Mouse (Mus musculus): ENCODE data around the gene Btbd9. TPM values are rescaled to one million over a fixed set of nuclear protein-coding genes. Genes with fewer than 3 reads are reported as not detected.

The Btbd9 gene
- polyA plus RNA-seq, 2 experiments, result 18.3 to 46.9 TPM

DNA sequence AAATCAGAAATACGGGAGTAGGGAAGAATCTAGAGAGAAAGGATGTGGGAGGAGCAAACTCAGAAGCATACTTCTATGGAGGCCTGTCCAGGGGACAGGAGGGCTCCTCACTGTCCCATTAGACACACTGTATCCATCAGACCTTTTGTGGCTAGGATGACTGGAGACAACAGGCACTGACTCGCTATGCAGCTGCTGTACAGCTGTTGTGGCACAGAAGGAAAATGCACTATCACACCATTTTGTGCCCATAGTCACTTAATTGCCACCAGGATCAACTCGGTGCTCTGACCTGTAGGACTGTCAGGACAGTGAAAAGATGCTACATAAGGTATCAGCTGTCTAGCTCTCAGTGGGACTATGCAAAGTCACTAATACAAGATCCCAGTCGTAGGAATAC, 266.7 kb downstream of the Btbd9 start:
- no peak overlapping the region for H3K4me2 ChIP-seq (replicated peaks; ENCODE audit: low read depth, low read length, severe bottlenecking)
- ATAC-seq (ENCODE audit: low FRiP score, low read depth) (no peak), DNase-seq (ENCODE audit: low spot score) (no peak)
- H3K9me3 ChIP-seq (ENCODE audit: control insufficient read depth, low read length), result no peaks in the 10 kb centered on the region
- no peak overlapping the region for H3K9ac ChIP-seq (ENCODE audit: low read depth, low read length, severe bottlenecking)
- H3K27ac ChIP-seq (replicated peaks; ENCODE audit: low read depth, low read length), result no peak overlapping the region
- WGBS, result 67% methylated on average over 4 of the region's 4 CpGs
- H3K27me3 ChIP-seq (ENCODE audit: control insufficient read depth, insufficient read depth, low read length), result no peaks in the 10 kb centered on the region
- no peaks in the 10 kb centered on the region for H3K4me1 ChIP-seq (ENCODE audit: control insufficient read depth, insufficient read depth, low read length)
- no peaks in the 10 kb centered on the region for H3K36me3 ChIP-seq (ENCODE audit: control insufficient read depth, insufficient read depth, low read length)
- TF ChIP-seq POLR2A (IDR thresholded peaks at IDR 0.05; ENCODE audit: borderline replicate concordance, extremely low read depth, insufficient read depth, insufficient read length), result no peak
- no peak overlapping the region for H3K4me3 ChIP-seq (replicated peaks; ENCODE audit: low read length)

DNA sequence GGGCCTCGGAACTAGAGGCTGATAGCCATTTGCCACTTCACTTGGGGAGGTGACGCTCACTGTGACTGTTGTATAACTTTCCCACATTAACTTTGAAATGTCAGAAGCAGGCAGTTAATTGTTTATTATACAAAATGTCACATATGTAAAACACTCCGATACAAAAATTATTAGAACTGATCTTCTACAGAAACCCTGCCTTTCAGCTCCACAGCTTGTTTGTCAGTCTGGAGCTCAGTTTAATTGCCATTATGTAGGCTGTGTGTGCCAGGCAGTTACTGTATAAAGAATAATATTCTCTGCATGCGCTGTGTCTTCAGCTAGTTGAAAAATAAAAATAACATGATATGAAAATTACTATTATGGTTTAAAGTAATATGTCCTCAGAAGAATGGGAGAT, 267.4 kb downstream of the Btbd9 start:
- WGBS, result 80% methylated on average over 4 of the region's 4 CpGs
- H3K4me1 ChIP-seq (ENCODE audit: control insufficient read depth, insufficient read depth, low read length), result no peaks in the 10 kb centered on the region

DNA sequence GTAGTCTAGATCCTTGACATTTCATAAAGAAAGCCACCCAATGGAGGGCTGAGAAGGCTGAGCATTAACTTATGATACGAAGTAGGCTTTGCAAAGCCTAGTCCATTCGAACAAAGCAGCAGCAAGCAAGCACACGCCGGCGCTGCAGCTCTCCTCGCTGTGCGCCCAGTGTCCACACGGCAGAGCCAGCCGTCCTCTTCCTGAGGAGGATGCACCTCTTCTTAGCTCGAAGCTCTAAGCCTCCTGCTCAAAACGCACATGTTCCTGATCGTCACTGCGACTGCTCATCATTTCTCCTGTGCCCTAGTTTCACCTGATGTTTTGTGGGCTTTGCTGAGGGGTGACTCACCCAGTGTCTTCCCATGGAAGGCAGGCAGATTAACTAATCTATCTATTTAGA, 268.0 kb downstream of the Btbd9 start:
- no peak for TF ChIP-seq POLR2A (IDR thresholded peaks at IDR 0.05; ENCODE audit: borderline replicate concordance, extremely low read depth, insufficient read depth, insufficient read length)
- 88% methylated on average over 13 of the region's 13 CpGs for WGBS
- ATAC-seq (ENCODE audit: low FRiP score, low read depth), result no peak

More for the DNA sequence above, 267.4 kb downstream of the Btbd9 start:
- DNase-seq (ENCODE audit: low spot score) (no peak), ATAC-seq (ENCODE audit: low FRiP score, low read depth) (no peak)
- H3K9ac ChIP-seq (ENCODE audit: low read depth, low read length, severe bottlenecking), result no peak overlapping the region
- H3K27ac ChIP-seq (replicated peaks; ENCODE audit: low read depth, low read length), result no peak overlapping the region
- no peak for TF ChIP-seq POLR2A (IDR thresholded peaks at IDR 0.05; ENCODE audit: borderline replicate concordance, extremely low read depth, insufficient read depth, insufficient read length)
- H3K4me2 ChIP-seq (replicated peaks; ENCODE audit: low read depth, low read length, severe bottlenecking), result no peak overlapping the region
- H3K27me3 ChIP-seq (ENCODE audit: control insufficient read depth, insufficient read depth, low read length), result no peaks in the 10 kb centered on the region
- H3K36me3 ChIP-seq (ENCODE audit: control insufficient read depth, insufficient read depth, low read length), result no peaks in the 10 kb centered on the region
- no peaks in the 10 kb centered on the region for H3K9me3 ChIP-seq (ENCODE audit: control insufficient read depth, low read length)
- no peak overlapping the region for H3K4me3 ChIP-seq (replicated peaks; ENCODE audit: low read length)

DNA sequence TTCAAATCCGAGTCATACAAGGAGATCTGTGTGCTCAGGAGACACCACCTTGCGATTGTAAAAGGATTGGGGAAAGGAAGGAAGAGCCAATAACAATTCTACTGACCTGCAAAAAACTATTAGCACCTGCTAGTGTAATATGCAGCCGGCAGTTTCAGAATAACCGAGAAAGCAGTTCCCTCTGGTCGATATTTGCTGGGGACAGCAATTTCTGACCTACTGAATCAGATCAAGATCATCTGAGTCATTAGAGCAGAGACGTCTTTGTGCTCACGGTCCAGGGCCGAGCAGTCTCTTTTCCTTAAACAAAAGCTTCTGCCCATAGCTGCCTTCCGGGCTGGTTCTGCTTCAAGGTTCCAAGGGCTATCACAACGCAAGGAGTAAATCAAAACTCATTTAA, 269.1 kb downstream of the Btbd9 start:
- no peaks in the 10 kb centered on the region for H3K36me3 ChIP-seq (ENCODE audit: control insufficient read depth, insufficient read depth, low read length)
- TF ChIP-seq POLR2A (IDR thresholded peaks at IDR 0.05; ENCODE audit: borderline replicate concordance, extremely low read depth, insufficient read depth, insufficient read length), result no peak

More for the DNA sequence above, 268.0 kb downstream of the Btbd9 start:
- H3K36me3 ChIP-seq (ENCODE audit: control insufficient read depth, insufficient read depth, low read length), result no peaks in the 10 kb centered on the region
- H3K4me3 ChIP-seq (replicated peaks; ENCODE audit: low read length), result no peak overlapping the region
- H3K27ac ChIP-seq (replicated peaks; ENCODE audit: low read depth, low read length), result no peak overlapping the region
- no peaks in the 10 kb centered on the region for H3K9me3 ChIP-seq (ENCODE audit: control insufficient read depth, low read length)
- H3K4me2 ChIP-seq (replicated peaks; ENCODE audit: low read depth, low read length, severe bottlenecking), result no peak overlapping the region
- no peak for DNase-seq (ENCODE audit: low spot score)
- H3K27me3 ChIP-seq (ENCODE audit: control insufficient read depth, insufficient read depth, low read length), result no peaks in the 10 kb centered on the region
- no peak overlapping the region for H3K9ac ChIP-seq (ENCODE audit: low read depth, low read length, severe bottlenecking)
- no peaks in the 10 kb centered on the region for H3K4me1 ChIP-seq (ENCODE audit: control insufficient read depth, insufficient read depth, low read length)

DNA sequence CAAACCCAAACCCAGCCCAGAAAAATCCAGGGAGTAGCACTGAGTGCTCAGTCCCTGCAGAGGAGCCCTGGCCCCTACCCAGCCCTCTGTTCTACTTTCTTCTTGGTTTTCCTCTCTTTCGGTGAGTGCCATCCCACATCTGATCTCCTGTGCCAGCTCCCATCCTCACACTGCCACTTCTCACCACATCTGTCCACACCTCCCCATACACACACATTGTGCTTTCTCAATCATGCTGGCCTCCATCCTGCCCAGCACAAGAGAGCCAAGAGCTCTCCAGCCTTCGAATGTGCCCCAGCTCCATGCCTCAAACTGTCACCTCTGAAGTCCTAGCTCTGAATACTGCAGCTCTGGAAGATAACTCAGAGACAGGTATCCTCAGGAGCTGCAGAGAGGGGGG, 271.5 kb downstream of the Btbd9 start:
- Histone ChIP-seq H3K4me3 (replicated peaks; ENCODE audit: low read length) (no peak overlapping the region), H3K27ac (replicated peaks; ENCODE audit: low read depth, low read length) (no peak overlapping the region), H3K4me1 (ENCODE audit: control insufficient read depth, insufficient read depth, low read length) (no peaks in the 10 kb centered on the region), H3K36me3 (ENCODE audit: control insufficient read depth, insufficient read depth, low read length) (no peaks in the 10 kb centered on the region), H3K4me2 (replicated peaks; ENCODE audit: low read depth, low read length, severe bottlenecking) (no peak overlapping the region), H3K9me3 (ENCODE audit: control insufficient read depth, low read length) (no peaks in the 10 kb centered on the region), H3K9ac (ENCODE audit: low read depth, low read length, severe bottlenecking) (no peak overlapping the region), H3K27me3 (ENCODE audit: control insufficient read depth, insufficient read depth, low read length) (no peaks in the 10 kb centered on the region)
- DNase-seq (ENCODE audit: low spot score) (no peak), ATAC-seq (ENCODE audit: low FRiP score, low read depth) (no peak)
- no peak for TF ChIP-seq POLR2A (IDR thresholded peaks at IDR 0.05; ENCODE audit: borderline replicate concordance, extremely low read depth, insufficient read depth, insufficient read length)
- WGBS, result 79% methylated on average over 2 of the region's 2 CpGs

More for the DNA sequence above, 269.1 kb downstream of the Btbd9 start:
- no peak overlapping the region for H3K9ac ChIP-seq (ENCODE audit: low read depth, low read length, severe bottlenecking)
- DNase-seq (ENCODE audit: low spot score) (no peak), ATAC-seq (ENCODE audit: low FRiP score, low read depth) (no peak)
- H3K4me3 ChIP-seq (replicated peaks; ENCODE audit: low read length), result no peak overlapping the region
- 69% methylated on average over 10 of the region's 10 CpGs for WGBS
- H3K27ac ChIP-seq (replicated peaks; ENCODE audit: low read depth, low read length), result no peak overlapping the region
- H3K4me2 ChIP-seq (replicated peaks; ENCODE audit: low read depth, low read length, severe bottlenecking), result no peak overlapping the region
- H3K27me3 ChIP-seq (ENCODE audit: control insufficient read depth, insufficient read depth, low read length), result no peaks in the 10 kb centered on the region
- no peaks in the 10 kb centered on the region for H3K9me3 ChIP-seq (ENCODE audit: control insufficient read depth, low read length)
- no peaks in the 10 kb centered on the region for H3K4me1 ChIP-seq (ENCODE audit: control insufficient read depth, insufficient read depth, low read length)

DNA sequence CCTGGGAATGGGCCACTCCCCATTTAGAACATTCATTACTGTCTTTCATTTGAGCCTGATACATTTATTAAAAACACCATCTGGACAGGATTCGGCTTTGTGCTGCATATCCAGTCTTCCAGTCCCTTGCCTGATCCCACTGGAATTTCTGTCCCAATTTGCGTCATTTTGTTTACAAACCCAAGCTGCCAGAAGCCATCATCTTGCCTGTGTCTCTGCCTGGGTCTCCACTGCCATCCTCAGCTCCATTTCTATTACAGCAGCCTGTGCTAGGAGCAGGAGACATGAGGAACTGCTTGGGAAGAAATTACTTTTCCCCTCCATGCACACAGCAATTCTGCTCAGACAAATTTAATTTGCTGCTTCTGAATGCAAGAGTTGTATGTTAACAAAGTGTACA, 274.9 kb downstream of the Btbd9 start:
- Histone ChIP-seq H3K9ac (ENCODE audit: low read depth, low read length, severe bottlenecking) (no peak overlapping the region), H3K4me2 (replicated peaks; ENCODE audit: low read depth, low read length, severe bottlenecking) (no peak overlapping the region), H3K4me3 (replicated peaks; ENCODE audit: low read length) (no peak overlapping the region), H3K36me3 (ENCODE audit: control insufficient read depth, insufficient read depth, low read length) (peaks cover 7% of the 10 kb centered on the region; the same call in 1 of the 2 replicates), H3K27ac (replicated peaks; ENCODE audit: low read depth, low read length) (no peak overlapping the region), H3K27me3 (ENCODE audit: control insufficient read depth, insufficient read depth, low read length) (no peaks in the 10 kb centered on the region), H3K4me1 (ENCODE audit: control insufficient read depth, insufficient read depth, low read length) (no peaks in the 10 kb centered on the region), H3K9me3 (ENCODE audit: control insufficient read depth, low read length) (no peaks in the 10 kb centered on the region)
- DNase-seq (ENCODE audit: low spot score) (no peak), ATAC-seq (ENCODE audit: low FRiP score, low read depth) (no peak)
- no peak for TF ChIP-seq POLR2A (IDR thresholded peaks at IDR 0.05; ENCODE audit: borderline replicate concordance, extremely low read depth, insufficient read depth, insufficient read length)
- 67% methylated on average over 2 of the region's 2 CpGs for WGBS

Measured in limb, embryonic 14.5 days (tissue).